Mouse (Mus musculus): ENCODE measurements around the gene Lcn6. TPM values are rescaled to one million over a fixed set of nuclear protein-coding genes. Genes with fewer than 3 reads are reported as not detected.

Gene Lcn6
- polyA plus RNA-seq (2012; ENCODE audit: low replicate concordance) = not detected in 2 replicates

GRCm38 (mm10) chr2:25676486-25676885, at the start of gene Lcn6:
Gene Lcn6, plus strand, starts transcription at chr2:25676786.

GRCm38 (mm10) chr2:25627811-25628210, 48.8 kb upstream of the Lcn6 start, which contains the start of gene Fcna:
Gene Fcna, minus strand, starts transcription at chr2:25628030.

GRCm38 (mm10) chr2:25652902-25653301, 23.7 kb upstream of the Lcn6 start, which contains the start of gene Lcn8:
Gene Lcn8, plus strand, starts transcription at chr2:25653120.

GRCm38 (mm10) chr2:25657652-25658051, 18.9 kb upstream of the Lcn6 start, which contains the start of gene Lcn5:
Gene Lcn5, plus strand, starts transcription at chr2:25657952.

GRCm38 (mm10) chr2:25682426-25682825, 5.8 kb downstream of the Lcn6 start, which contains the start of gene Lcn10:
Gene Lcn10, plus strand, starts transcription at chr2:25682726.

GRCm38 (mm10) chr2:25699743-25700142, 23.2 kb downstream of the Lcn6 start, which contains the start of gene Obp2a:
Gene Obp2a, plus strand, starts transcription at chr2:25700043.

GRCm38 (mm10) chr2:25706643-25707481, 30.3 kb downstream of the Lcn6 start, which contains the start of gene Bmyc:
Gene Bmyc, plus strand, starts transcription at chr2:25706739.

Other genes with a start within 250 kb of the Lcn6 start
- 8.3 and 12.8 TPM in 2 replicates for gene Abca2, start 248.1 kb upstream of the Lcn6 start, polyA plus RNA-seq (2012; ENCODE audit: low replicate concordance)
- not detected in 2 replicates for gene Clic3, start 219.9 kb upstream of the Lcn6 start, polyA plus RNA-seq (2012; ENCODE audit: low replicate concordance)
- gene Paxx, start 215.7 kb upstream of the Lcn6 start, polyA plus RNA-seq (2012; ENCODE audit: low replicate concordance) = 30.3 and 31.6 TPM in 2 replicates
- not detected in 2 replicates for gene Ptgds, start 206.7 kb upstream of the Lcn6 start, polyA plus RNA-seq (2012; ENCODE audit: low replicate concordance)
- not detected in 2 replicates for gene Lcn12, start 182.9 kb upstream of the Lcn6 start, polyA plus RNA-seq (2012; ENCODE audit: low replicate concordance)
- 15.5 and 54.4 TPM in 2 replicates for gene Fbxw5, start 176.0 kb upstream of the Lcn6 start, polyA plus RNA-seq (2012; ENCODE audit: low replicate concordance)
- not detected in 2 replicates for gene C8g, start 175.1 kb upstream of the Lcn6 start, polyA plus RNA-seq (2012; ENCODE audit: low replicate concordance)
- gene Traf2, start 129.8 kb upstream of the Lcn6 start, polyA plus RNA-seq (2012; ENCODE audit: low replicate concordance) = 3.7 and 9.7 TPM in 2 replicates
- 336 and 839 TPM in 2 replicates for gene Edf1, start 118.9 kb upstream of the Lcn6 start, polyA plus RNA-seq (2012; ENCODE audit: low replicate concordance)
- gene Mamdc4, start 101.9 kb upstream of the Lcn6 start, polyA plus RNA-seq (2012; ENCODE audit: low replicate concordance) = 0.48 and 1.4 TPM in 2 replicates
- gene Phpt1, start 101.6 kb upstream of the Lcn6 start, polyA plus RNA-seq (2012; ENCODE audit: low replicate concordance) = 1.0 and 2.6 TPM in 2 replicates
- gene Ajm1, start 95.0 kb upstream of the Lcn6 start, polyA plus RNA-seq (2012; ENCODE audit: low replicate concordance) = 3.0 and 3.9 TPM in 2 replicates
- 67.9 and 125 TPM in 2 replicates for gene Rabl6, start 68.3 kb upstream of the Lcn6 start, polyA plus RNA-seq (2012; ENCODE audit: low replicate concordance)
- gene Ccdc183, start 59.1 kb upstream of the Lcn6 start, polyA plus RNA-seq (2012; ENCODE audit: low replicate concordance) = not detected in 2 replicates
- gene Tmem141, start 54.8 kb upstream of the Lcn6 start, polyA plus RNA-seq (2012; ENCODE audit: low replicate concordance) = 1.6 and 4.4 TPM in 2 replicates
- gene Fcna, start 48.8 kb upstream of the Lcn6 start, polyA plus RNA-seq (2012; ENCODE audit: low replicate concordance) = 41.7 and 86.1 TPM in 2 replicates
- gene Lcn8, start 23.7 kb upstream of the Lcn6 start, polyA plus RNA-seq (2012; ENCODE audit: low replicate concordance) = not detected in 2 replicates
- not detected in 2 replicates for gene Lcn5, start 18.8 kb upstream of the Lcn6 start, polyA plus RNA-seq (2012; ENCODE audit: low replicate concordance)
- gene Lcn10, start 5.9 kb downstream of the Lcn6 start, polyA plus RNA-seq (2012; ENCODE audit: low replicate concordance) = not detected in 2 replicates
- not detected in 2 replicates for gene Obp2a, start 23.3 kb downstream of the Lcn6 start, polyA plus RNA-seq (2012; ENCODE audit: low replicate concordance)
- gene Bmyc, start 30.0 kb downstream of the Lcn6 start, polyA plus RNA-seq (2012; ENCODE audit: low replicate concordance) = 22.3 and 63.5 TPM in 2 replicates
- not detected in 2 replicates for gene Obp2b, start 60.2 kb downstream of the Lcn6 start, polyA plus RNA-seq (2012; ENCODE audit: low replicate concordance)
- gene Lcn3, start 88.8 kb downstream of the Lcn6 start, polyA plus RNA-seq (2012; ENCODE audit: low replicate concordance) = not detected in 2 replicates
- not detected in 2 replicates for gene Lcn11, start 100.2 kb downstream of the Lcn6 start, polyA plus RNA-seq (2012; ENCODE audit: low replicate concordance)
- not detected in 2 replicates for gene Gm13539, start 105.5 kb downstream of the Lcn6 start, polyA plus RNA-seq (2012; ENCODE audit: low replicate concordance)
- gene Glt6d1, start 139.1 kb downstream of the Lcn6 start, polyA plus RNA-seq (2012; ENCODE audit: low replicate concordance) = not detected in 2 replicates
- not detected in 2 replicates for gene Lcn9, start 146.4 kb downstream of the Lcn6 start, polyA plus RNA-seq (2012; ENCODE audit: low replicate concordance)
- not detected in 2 replicates for gene Sohlh1, start 170.5 kb downstream of the Lcn6 start, polyA plus RNA-seq (2012; ENCODE audit: low replicate concordance)
- 0.08 TPM in 1 of 2 replicates, not detected in the other for gene Kcnt1, start 186.9 kb downstream of the Lcn6 start, polyA plus RNA-seq (2012; ENCODE audit: low replicate concordance)